Mouse (Mus musculus): ENCODE data around the gene Pde4d. TPM values are rescaled to one million over a fixed set of nuclear protein-coding genes. Genes with fewer than 3 reads are reported as not detected.
A peak's percentile ranks its signal among the peaks of the same experiment; 100 is the strongest.

The Pde4d gene
- total RNA-seq, 2 experiments from 2014 or later, result 4.4 to 5.3 TPM

DNA sequence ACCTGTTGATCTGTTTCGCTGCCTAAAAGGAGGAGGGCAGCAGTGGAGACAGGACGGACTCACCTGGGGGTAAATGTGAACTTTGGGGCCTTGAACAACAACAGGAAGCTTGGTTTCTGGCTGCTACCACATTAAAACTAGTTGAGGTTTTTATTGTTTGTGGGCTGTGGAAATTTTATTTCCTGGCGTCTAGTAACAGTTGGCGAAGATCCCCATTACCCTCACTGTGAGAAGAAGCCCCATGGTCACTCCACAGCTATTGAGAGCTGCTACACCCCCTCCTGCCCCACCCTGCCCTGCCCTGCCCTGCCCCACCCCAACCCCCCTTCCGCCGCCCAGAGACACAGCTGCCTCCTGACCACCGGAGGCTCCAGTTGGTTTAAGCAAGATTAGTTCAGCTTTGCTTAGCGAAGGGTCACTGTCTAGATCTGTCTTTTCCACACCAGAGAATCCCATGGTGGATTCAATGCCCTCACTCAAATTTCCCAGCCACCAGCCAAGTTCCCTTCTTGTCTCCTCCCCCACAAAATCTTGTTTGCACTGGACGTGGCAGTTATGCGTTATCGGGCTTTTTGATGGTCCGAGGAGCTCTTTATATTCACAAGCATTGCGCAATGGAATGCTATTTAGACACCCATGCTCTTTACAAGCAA lies 780.7 kb downstream of the Pde4d start:
- peak; percentile 41 for ATAC-seq (ENCODE audit: poor library complexity, severe bottlenecking)

DNA sequence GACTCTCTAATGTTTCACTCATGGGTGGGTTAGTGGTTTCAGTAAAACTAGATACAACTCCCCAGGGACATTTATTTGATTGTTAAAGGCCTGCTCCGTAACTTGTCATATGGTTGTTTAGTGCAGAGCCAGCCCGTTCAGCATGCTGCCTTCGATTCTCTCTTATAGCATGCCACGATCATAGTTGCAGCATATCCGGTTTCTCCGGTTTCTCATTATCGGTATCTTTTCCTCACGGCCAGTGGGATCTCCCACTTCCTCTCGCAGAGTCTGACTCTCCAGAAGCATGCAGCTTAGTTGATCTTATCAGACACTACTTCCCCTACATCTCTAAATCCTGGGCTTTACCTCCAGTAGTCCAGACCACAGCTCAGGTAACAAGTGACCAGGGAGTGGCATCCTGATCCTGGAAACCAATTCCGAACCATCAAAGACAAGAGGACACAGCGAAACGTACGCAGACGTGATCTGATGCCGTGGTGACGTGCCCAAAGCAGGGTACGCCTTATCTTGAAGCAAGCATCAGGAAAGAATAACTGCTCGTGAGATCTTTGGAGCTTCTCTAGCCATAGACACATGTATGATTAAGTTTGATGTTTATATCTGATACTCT lies 782.2 kb downstream of the Pde4d start:
- peak; percentile 55 for ATAC-seq (ENCODE audit: poor library complexity, severe bottlenecking)

GRCm38 (mm10) chr13:109232531-109232930 lies 782.8 kb downstream of the Pde4d start:
- ATAC-seq (ENCODE audit: poor library complexity, severe bottlenecking), result no peak

DNA sequence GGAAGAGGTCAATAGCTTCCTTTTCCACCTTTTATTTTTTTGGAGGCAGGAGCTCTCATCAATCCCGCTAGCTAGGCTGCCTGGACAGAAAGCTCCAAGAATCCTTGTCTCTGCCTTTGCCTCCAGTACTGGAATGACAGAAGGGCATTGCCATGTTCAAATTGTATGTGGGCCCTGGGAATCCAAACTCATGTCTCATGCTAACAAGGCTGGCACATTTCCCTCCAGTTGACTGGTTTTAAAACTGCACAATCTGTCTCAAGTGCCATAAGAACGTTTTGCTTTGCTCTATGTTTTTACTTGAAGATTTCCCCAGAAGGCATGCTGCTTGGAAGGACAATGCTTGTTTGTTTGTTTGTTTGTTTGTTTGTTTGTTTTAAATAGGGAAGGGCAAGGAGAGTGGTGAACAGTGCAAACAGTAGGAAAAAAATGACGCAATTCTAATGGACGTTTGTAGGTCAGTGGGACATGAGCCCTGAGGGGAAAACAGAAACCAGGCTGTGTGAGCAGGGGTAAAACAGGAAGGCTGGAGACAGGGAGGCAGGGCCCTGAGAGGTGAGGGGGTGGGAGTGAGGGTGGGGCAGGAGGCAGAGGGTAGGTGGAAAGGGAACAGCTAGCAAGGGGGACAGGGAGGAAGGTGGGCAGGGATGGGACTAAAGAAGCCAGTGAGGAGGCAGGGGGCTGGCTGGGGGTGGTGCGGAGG lies 784.3 kb downstream of the Pde4d start:
- ATAC-seq (ENCODE audit: poor library complexity, severe bottlenecking), result no peak

- ATAC-seq (ENCODE audit: poor library complexity, severe bottlenecking), result no peak
These were observed 786.3 kb downstream of the Pde4d start for GRCm38 (mm10) chr13:109236047-109236446.

DNA sequence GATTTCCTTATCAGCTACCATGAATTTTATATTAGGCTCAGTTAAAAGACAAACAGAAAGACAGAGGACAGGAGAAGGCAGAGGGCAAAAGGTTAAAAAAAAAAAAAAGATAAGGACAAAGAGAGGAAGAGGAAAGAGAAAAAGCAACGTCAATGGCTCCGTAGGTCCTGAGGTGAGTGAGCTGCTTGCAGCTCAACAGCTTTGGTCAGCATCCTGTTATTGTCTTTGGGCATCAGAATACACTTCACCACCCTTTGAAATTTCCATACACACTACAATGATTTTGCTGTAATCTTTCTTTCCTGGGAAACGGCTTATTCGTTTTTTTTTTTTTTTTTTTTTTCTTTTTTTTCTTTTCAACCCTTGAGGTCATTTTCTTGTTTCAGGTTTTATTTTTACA lies 788.9 kb downstream of the Pde4d start:
- ATAC-seq (ENCODE audit: poor library complexity, severe bottlenecking), result no peak

DNA sequence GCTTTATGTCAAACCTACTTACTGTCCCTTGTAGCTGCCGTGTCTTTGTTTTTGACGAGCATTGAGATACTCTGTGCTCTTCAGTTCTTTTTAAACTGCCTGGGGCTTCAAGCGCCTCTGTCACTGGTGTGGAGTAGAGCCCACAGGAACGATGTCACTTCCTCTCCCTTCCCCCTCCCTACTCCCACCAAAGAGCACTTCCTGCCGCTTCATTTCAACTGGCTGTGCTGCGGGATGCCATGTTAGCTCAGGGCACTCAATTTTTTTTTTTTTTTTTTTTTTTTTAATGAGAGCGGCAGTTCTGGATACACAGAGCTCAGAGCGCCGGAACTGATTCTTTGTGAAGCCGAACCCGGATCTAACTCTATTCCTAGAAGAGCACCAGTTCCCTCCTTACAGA lies 789.5 kb downstream of the Pde4d start:
- ATAC-seq (ENCODE audit: poor library complexity, severe bottlenecking), result peak; percentile 94

- ATAC-seq (ENCODE audit: poor library complexity, severe bottlenecking), result peak; percentile 30
These were observed 792.8 kb downstream of the Pde4d start for GRCm38 (mm10) chr13:109242456-109243050.

- peak; percentile 51 for ATAC-seq (ENCODE audit: poor library complexity, severe bottlenecking)
These were observed 793.4 kb downstream of the Pde4d start for GRCm38 (mm10) chr13:109243160-109243559.

GRCm38 (mm10) chr13:109247061-109247460 lies 797.3 kb downstream of the Pde4d start:
- ATAC-seq (ENCODE audit: poor library complexity, severe bottlenecking), result no peak

- peak; percentile 72 for ATAC-seq (ENCODE audit: poor library complexity, severe bottlenecking)
These were observed 799.6 kb downstream of the Pde4d start for GRCm38 (mm10) chr13:109249315-109249714.

- ATAC-seq (ENCODE audit: poor library complexity, severe bottlenecking), result no peak
These were observed 805.9 kb downstream of the Pde4d start for GRCm38 (mm10) chr13:109255634-109256033.

- peak; percentile 41 for ATAC-seq (ENCODE audit: poor library complexity, severe bottlenecking)
These were observed 810.6 kb downstream of the Pde4d start for GRCm38 (mm10) chr13:109260220-109260795.

DNA sequence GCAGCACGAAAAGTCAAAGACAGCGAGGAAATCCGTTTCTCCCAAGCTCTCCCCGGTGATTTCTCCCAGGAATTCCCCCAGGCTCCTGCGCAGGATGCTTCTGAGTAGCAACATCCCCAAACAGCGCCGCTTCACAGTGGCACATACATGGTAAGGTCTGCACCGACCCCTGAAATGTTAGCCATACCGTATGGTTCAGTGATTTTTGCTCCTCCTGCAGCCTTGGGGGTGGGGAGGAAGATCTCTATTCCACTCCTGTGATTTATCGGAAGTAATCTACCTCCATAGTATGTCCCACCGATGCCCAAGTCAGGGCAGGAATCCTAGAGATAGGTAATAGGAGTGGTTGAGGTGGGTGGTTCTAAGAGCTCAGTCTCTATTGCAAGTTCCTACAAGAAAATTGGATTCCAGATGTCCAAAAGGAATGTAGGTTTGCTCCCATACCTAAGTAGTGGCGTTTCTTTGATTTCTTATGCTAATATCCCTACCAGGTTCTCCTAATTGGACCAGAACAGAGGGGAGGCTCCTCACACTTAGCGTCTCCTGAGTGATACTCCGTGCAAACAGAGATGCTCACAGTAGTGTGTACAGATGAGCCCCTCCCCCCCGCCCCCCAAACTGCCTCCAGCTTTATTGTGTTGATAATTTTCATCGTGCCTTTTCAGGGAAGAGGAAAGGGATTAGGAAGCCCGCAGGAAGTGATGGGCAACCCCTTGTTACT lies 811.2 kb downstream of the Pde4d start:
- ATAC-seq (ENCODE audit: poor library complexity, severe bottlenecking), result peak; percentile 17; the same call in 1 of the 2 replicates

DNA sequence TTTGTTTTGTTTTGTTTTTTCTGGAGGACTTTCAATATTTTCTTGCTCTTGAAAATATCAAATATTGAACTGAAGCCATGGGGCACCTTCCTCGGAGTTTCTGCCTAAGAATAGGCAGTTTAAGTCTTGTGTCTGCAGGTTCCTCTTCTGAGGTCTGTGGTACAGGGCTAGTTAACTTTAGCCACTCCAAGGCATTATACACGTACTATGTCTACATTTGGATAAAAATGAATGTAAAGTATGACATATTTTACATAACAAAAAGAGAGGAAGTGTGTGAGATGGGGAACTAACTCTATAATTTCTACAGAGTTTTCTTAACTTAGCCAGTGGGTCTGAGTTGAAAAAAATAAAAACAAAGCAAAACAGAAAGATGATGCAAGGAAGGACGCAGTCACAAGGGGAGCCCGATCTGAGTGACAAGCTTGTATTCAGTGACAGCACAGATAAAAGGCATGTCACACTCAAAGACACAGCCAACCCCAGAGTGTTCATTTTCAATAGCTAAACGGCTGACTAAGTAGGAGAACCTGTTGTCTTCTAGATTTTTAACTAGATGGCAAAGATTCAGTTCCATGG lies 812.0 kb downstream of the Pde4d start:
- peak; percentile 71 for ATAC-seq (ENCODE audit: poor library complexity, severe bottlenecking)

GRCm38 (mm10) chr13:109262501-109262900 lies 812.8 kb downstream of the Pde4d start:
- no peak for ATAC-seq (ENCODE audit: poor library complexity, severe bottlenecking)

GRCm38 (mm10) chr13:109263833-109264232 lies 814.1 kb downstream of the Pde4d start:
- peak; percentile 33; the same call in 1 of the 2 replicates for ATAC-seq (ENCODE audit: poor library complexity, severe bottlenecking)

GRCm38 (mm10) chr13:109268253-109268652 lies 818.5 kb downstream of the Pde4d start:
- ATAC-seq (ENCODE audit: poor library complexity, severe bottlenecking), result no peak

- no peak for ATAC-seq (ENCODE audit: poor library complexity, severe bottlenecking)
These were observed 819.0 kb downstream of the Pde4d start for GRCm38 (mm10) chr13:109268659-109269322.

DNA sequence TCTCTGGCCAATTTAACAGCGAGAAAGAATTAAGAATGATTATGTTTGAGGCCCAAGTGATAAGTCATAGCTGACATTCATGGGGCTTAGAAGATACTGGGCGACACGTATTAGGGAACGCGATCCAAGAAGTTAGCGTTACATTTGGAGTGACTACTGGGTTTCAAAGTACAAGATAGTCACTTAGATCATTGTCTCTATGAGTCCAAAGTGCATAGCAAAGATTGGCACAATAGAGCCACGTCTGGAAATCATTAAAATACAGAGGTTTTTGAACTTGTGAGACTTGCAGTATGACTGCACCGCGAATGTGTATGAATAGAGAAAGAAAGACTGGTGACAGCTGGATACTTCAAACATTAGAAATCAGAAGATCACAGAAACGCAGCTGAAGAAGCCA lies 825.1 kb downstream of the Pde4d start:
- no peak for ATAC-seq (ENCODE audit: poor library complexity, severe bottlenecking)

All from megakaryocyte, adult 5-6 weeks (primary cell).